Comparison of ENCODE assay signal across 19 mouse cellular contexts in genomic region chr13:71362311-71362710, GRCm38 (mm10).
DNase-seq lines count a peak whose midpoint lies in the region; ATAC-seq and TF ChIP-seq lines count a peak whose summit lies in the region.
"Had no signal": no experiment of that assay in that cellular context is flagged by ENCODE, and none has a peak within 500 bp of the region (broad histone marks: within the 10 kb centered on the region; RNA-seq: fewer than 3 reads in every experiment).

No protein-coding gene starts in this region.

- 55% methylated on average over 5 of the region's 5 CpGs for WGBS in kidney, postnatal 0 days
- 84% methylated on average over 5 of the region's 5 CpGs for WGBS in stomach, postnatal 0 days

- ATAC-seq in kidney, postnatal 0 days (replicated peaks; ENCODE audit: low FRiP score, low read depth) = no peak
- ATAC-seq in Patski = peak; percentile 31
- ATAC-seq in stomach, postnatal 0 days (ENCODE audit: low FRiP score, low TSS enrichment) = no peak
- ATAC-seq: forebrain, embryonic 14.5 days; intestine, embryonic 16.5 days had no signal

- POLR2A ChIA-PET in Patski (lab: Charles Lee) = interaction anchor here (0.6 to 1.1 kb wide), 3 partner anchors 198 to 563 kb away, joined by 3 to 4 read pairs (median 3); no protein-coding TSS in a partner anchor

- TF ChIP-seq CTCF in kidney, postnatal 0 days (IDR thresholded peaks at IDR 0.05; ENCODE audit: low read depth) = no peak
- no peak for TF ChIP-seq CTCF in Patski (IDR thresholded peaks at IDR 0.05)
- no peak for TF ChIP-seq CTCF in stomach, postnatal 0 days (IDR thresholded peaks at IDR 0.05; ENCODE audit: low read depth)

- no peaks in the 10 kb centered on the region for H3K4me1 ChIP-seq in kidney, postnatal 0 days (replicated peaks; ENCODE audit: insufficient read depth, low read length)
- no peaks in the 10 kb centered on the region for H3K4me1 ChIP-seq in stomach, postnatal 0 days (replicated peaks; ENCODE audit: control insufficient read depth, insufficient read depth)
- H3K4me1 ChIP-seq: embryonic facial prominence, embryonic 15.5 days; heart, embryonic 12.5 days; hindbrain, embryonic 15.5 days had no signal

- H3K9me3 ChIP-seq in kidney, postnatal 0 days (replicated peaks; ENCODE audit: low read length) = no peaks in the 10 kb centered on the region
- H3K9me3 ChIP-seq in stomach, postnatal 0 days (ENCODE audit: control insufficient read depth, low read length) = no peaks in the 10 kb centered on the region
- H3K9me3 ChIP-seq: embryonic facial prominence, embryonic 15.5 days; heart, embryonic 12.5 days; hindbrain, embryonic 15.5 days had no signal

- H3K27me3 ChIP-seq in kidney, postnatal 0 days (ENCODE audit: insufficient read depth, low read length) = no peaks in the 10 kb centered on the region
- no peaks in the 10 kb centered on the region for H3K27me3 ChIP-seq in Patski
- no peaks in the 10 kb centered on the region for H3K27me3 ChIP-seq in stomach, postnatal 0 days (ENCODE audit: control insufficient read depth, insufficient read depth, low read length)
- H3K27me3 ChIP-seq: embryonic facial prominence, embryonic 15.5 days; heart, embryonic 12.5 days; hindbrain, embryonic 15.5 days had no signal

- no peak overlapping the region for H3K27ac ChIP-seq in kidney, postnatal 0 days
- H3K27ac ChIP-seq in stomach, postnatal 0 days (replicated peaks) = no peak overlapping the region
- H3K27ac ChIP-seq: embryonic facial prominence, embryonic 15.5 days; hindbrain, embryonic 15.5 days had no signal

- H3K36me3 ChIP-seq in kidney, postnatal 0 days (ENCODE audit: insufficient read depth, low read length) = no peaks in the 10 kb centered on the region
- no peaks in the 10 kb centered on the region for H3K36me3 ChIP-seq in stomach, postnatal 0 days (ENCODE audit: control insufficient read depth, insufficient read depth, low read length)
- H3K36me3 ChIP-seq: embryonic facial prominence, embryonic 15.5 days; heart, embryonic 12.5 days; hindbrain, embryonic 15.5 days had no signal

- CTCF ChIA-PET in Patski (lab: Charles Lee) = interaction anchor here (1.5 kb wide), 1 partner anchor 8 kb away, joined by 4 read pairs; no protein-coding TSS in a partner anchor

- in situ Hi-C loops in Patski (cut with MboI; ENCODE audit: low pct_unique_long_range_greater_than_20kb) = no loop called here

- DNase-seq in kidney, postnatal 0 days (ENCODE audit: low spot score) = peak; percentile 19
- no peak for DNase-seq in kidney, adult 9 months
- DNase-seq in 3T3-L1 (ENCODE audit: low read depth, low spot score) (peak; percentile 34), Patski (ENCODE audit: low read depth, low spot score) (peak; percentile 27)
- DNase-seq in fibroblast of lung, adult 2 months (ENCODE audit: low read depth) = peak; percentile 72
- DNase-seq in cerebellum, postnatal 10 days = no peak
- no peak for DNase-seq in ovary, postnatal 10 days (ENCODE audit: low spot score)
- no peak for DNase-seq in stomach, postnatal 0 days (ENCODE audit: low spot score)
- DNase-seq: adrenal gland, postnatal 10 days; cerebellum, adult 11-12 months; cerebellum, adult 9-10 months; cerebellum, postnatal 36 days; gastrocnemius, postnatal 10 days; heart, postnatal 36 days had no signal

- no peak overlapping the region for H3K4me2 ChIP-seq in kidney, postnatal 0 days (ENCODE audit: low read length)
- no peak overlapping the region for H3K4me2 ChIP-seq in stomach, postnatal 0 days (replicated peaks; ENCODE audit: low read depth)
- H3K4me2 ChIP-seq: embryonic facial prominence, embryonic 15.5 days; heart, embryonic 12.5 days; hindbrain, embryonic 15.5 days had no signal

- no peak overlapping the region for H3K4me3 ChIP-seq in kidney, postnatal 0 days (replicated peaks; ENCODE audit: low read depth, low read length)
- H3K4me3 ChIP-seq in stomach, postnatal 0 days (ENCODE audit: low read depth, low read length) = no peak overlapping the region
- H3K4me3 ChIP-seq: embryonic facial prominence, embryonic 15.5 days; heart, embryonic 12.5 days; hindbrain, embryonic 15.5 days had no signal

- TF ChIP-seq EP300 in stomach, postnatal 0 days (optimal IDR thresholded peaks at IDR 0.05) = no peak

- no peak overlapping the region for H3K9ac ChIP-seq in kidney, postnatal 0 days (ENCODE audit: low read depth, low read length)
- no peak overlapping the region for H3K9ac ChIP-seq in stomach, postnatal 0 days (ENCODE audit: low read length)
- H3K9ac ChIP-seq: embryonic facial prominence, embryonic 15.5 days; heart, embryonic 12.5 days; hindbrain, embryonic 15.5 days had no signal

Comparison
In these comparisons a context has a peak if more than half of its experiments do, and no peak if none do; other contexts are left out.
1. DNase-seq: peak in kidney, postnatal 0 days (single experiment), 3T3-L1 (single experiment), Patski (single experiment) and fibroblast of lung, adult 2 months (single experiment); none in kidney, adult 9 months (single experiment), cerebellum, postnatal 10 days (0 of 2), ovary, postnatal 10 days (single experiment) and stomach, postnatal 0 days (single experiment).